8 mouse cellular contexts compared by ENCODE assay signal in genomic region chr7:28801901-28802670, GRCm38 (mm10). TPM values are rescaled to one million over a fixed set of nuclear protein-coding genes. Genes with fewer than 3 reads are reported as not detected.
DNase-seq lines count a peak whose midpoint lies in the region; ATAC-seq and TF ChIP-seq lines count a peak whose summit lies in the region.

No protein-coding gene starts in this region.

- TF ChIP-seq CTCF in cerebellum, adult 2 months (IDR thresholded peaks at IDR 0.05; ENCODE audit: borderline replicate concordance, insufficient read depth, low read depth, low read length) = no peak

- H3K4me3 ChIP-seq in cerebellum, adult 2 months (replicated peaks; ENCODE audit: insufficient read depth, low read depth, low read length) = no peak overlapping the region
- no peak overlapping the region for H3K4me3 ChIP-seq in embryonic facial prominence, embryonic 11.5 days (ENCODE audit: low read depth, low read length)
- no peak overlapping the region for H3K4me3 ChIP-seq in limb, embryonic 11.5 days (ENCODE audit: low read depth, low read length)
- no peak overlapping the region for H3K4me3 ChIP-seq in neural tube, embryonic 12.5 days

- DNase-seq in cerebellum, adult 2 months = no peak
- no peak for DNase-seq in cerebellum, postnatal 14 days
- DNase-seq in embryonic facial prominence, embryonic 11.5 days (ENCODE audit: low spot score) = peak; percentile 70
- DNase-seq in heart, postnatal 14 days = peak; percentile 39 to 58
- peak; percentile 66 for DNase-seq in limb, embryonic 11.5 days (ENCODE audit: low spot score)
- no peak for DNase-seq in c-Kit-positive CD71-positive TER-119-positive erythroid progenitor cells, embryonic 14.5 days (ENCODE audit: low spot score)
- no peak for DNase-seq in adrenal gland, adult 18-20 months (ENCODE audit: low spot score in 2 of 2)

- intact Hi-C loops in heart, postnatal 14 days (cut with DNase I) = no loop called here

- peak overlapping the region; percentile 18; the same call in 1 of the 2 replicates for H3K27ac ChIP-seq in cerebellum, adult 2 months (ENCODE audit: insufficient read depth, low read length)
- peak overlapping the region; percentile 78 for H3K27ac ChIP-seq in embryonic facial prominence, embryonic 11.5 days (replicated peaks; ENCODE audit: low read depth, low read length)
- peak overlapping the region; percentile 83 for H3K27ac ChIP-seq in limb, embryonic 11.5 days (replicated peaks; ENCODE audit: low read depth, low read length)
- no peak overlapping the region for H3K27ac ChIP-seq in neural tube, embryonic 12.5 days

- H3K4me1 ChIP-seq in cerebellum, adult 2 months (ENCODE audit: control insufficient read depth, insufficient read depth, low read length) = no peaks in the 10 kb centered on the region; the same call in 1 of the 2 replicates
- peaks cover 2% of the 10 kb centered on the region for H3K4me1 ChIP-seq in embryonic facial prominence, embryonic 11.5 days (ENCODE audit: control insufficient read depth, insufficient read depth, low read length)
- H3K4me1 ChIP-seq in limb, embryonic 11.5 days (ENCODE audit: control insufficient read depth, insufficient read depth, low read length) = peaks cover 18% of the 10 kb centered on the region
- H3K4me1 ChIP-seq in neural tube, embryonic 12.5 days = peaks cover 14% of the 10 kb centered on the region

- H3K27me3 ChIP-seq in cerebellum, adult 2 months (ENCODE audit: control insufficient read depth, insufficient read depth, low read length) = no peaks in the 10 kb centered on the region
- H3K27me3 ChIP-seq in embryonic facial prominence, embryonic 11.5 days (ENCODE audit: control insufficient read depth, insufficient read depth, low read length) = no peaks in the 10 kb centered on the region
- H3K27me3 ChIP-seq in limb, embryonic 11.5 days (ENCODE audit: control insufficient read depth, insufficient read depth, low read length) = no peaks in the 10 kb centered on the region
- H3K27me3 ChIP-seq in neural tube, embryonic 12.5 days (replicated peaks) = no peaks in the 10 kb centered on the region

- no peaks in the 10 kb centered on the region for H3K9me3 ChIP-seq in embryonic facial prominence, embryonic 11.5 days (replicated peaks; ENCODE audit: control insufficient read depth, low read length)
- H3K9me3 ChIP-seq in limb, embryonic 11.5 days (ENCODE audit: control insufficient read depth, low read length) = no peaks in the 10 kb centered on the region
- no peaks in the 10 kb centered on the region for H3K9me3 ChIP-seq in neural tube, embryonic 12.5 days

- TF ChIP-seq POLR2A in cerebellum, adult 2 months (IDR thresholded peaks at IDR 0.05; ENCODE audit: borderline replicate concordance, insufficient read depth, low read length) = no peak

- WGBS in cerebellum, adult 2 months = 35% methylated on average over 10 of the region's 10 CpGs
- 28% methylated on average over 10 of the region's 10 CpGs for WGBS in embryonic facial prominence, embryonic 11.5 days
- 22% methylated on average over 10 of the region's 10 CpGs for WGBS in limb, embryonic 11.5 days
- 19% methylated on average over 10 of the region's 10 CpGs for WGBS in neural tube, embryonic 12.5 days

- H3K9ac ChIP-seq in embryonic facial prominence, embryonic 11.5 days (replicated peaks; ENCODE audit: low read length) = 0 out of 2 replicates have a peak overlapping the region, but pooled peaks have one; percentile 9
- H3K9ac ChIP-seq in limb, embryonic 11.5 days (ENCODE audit: low read length) = 0 out of 2 replicates have a peak overlapping the region, but pooled peaks have one; percentile 5
- H3K9ac ChIP-seq in neural tube, embryonic 12.5 days = no peak overlapping the region

- H3K36me3 ChIP-seq in embryonic facial prominence, embryonic 11.5 days (replicated peaks; ENCODE audit: control insufficient read depth, insufficient read depth, low read depth, low read length) = no peaks in the 10 kb centered on the region
- H3K36me3 ChIP-seq in limb, embryonic 11.5 days (ENCODE audit: control insufficient read depth, insufficient read depth, low read length) = no peaks in the 10 kb centered on the region
- H3K36me3 ChIP-seq in neural tube, embryonic 12.5 days = no peaks in the 10 kb centered on the region

- ATAC-seq in embryonic facial prominence, embryonic 11.5 days (replicated peaks; ENCODE audit: insufficient number of reproducible peaks, low FRiP score, low TSS enrichment, low read depth) = peak; percentile 16; the same call in 1 of the 2 replicates
- ATAC-seq in limb, embryonic 11.5 days (ENCODE audit: insufficient number of reproducible peaks, low FRiP score, low TSS enrichment, low read depth) = no peak
- no peak for ATAC-seq in neural tube, embryonic 12.5 days (ENCODE audit: low FRiP score, low read depth)

- H3K4me2 ChIP-seq in embryonic facial prominence, embryonic 11.5 days (ENCODE audit: low read depth, low read length) = no peak overlapping the region; the same call in 1 of the 2 replicates
- peak overlapping the region; percentile 19; the same call in 1 of the 2 replicates for H3K4me2 ChIP-seq in limb, embryonic 11.5 days (ENCODE audit: low read depth, severe bottlenecking)
- H3K4me2 ChIP-seq in neural tube, embryonic 12.5 days (replicated peaks) = peak overlapping the region; percentile 4; the same call in 1 of the 2 replicates

RNA-seq across cellular contexts. Expression of gene Hnrnpl, which starts 6.3 kb away (rescaled TPM):
- 366 and 379 TPM in 2 replicates for polyA plus RNA-seq in cerebellum, adult 2 months (2012; rRNA removed)
- polyA plus RNA-seq in embryonic facial prominence, embryonic 11.5 days (2014; fragmentation: Nextera tagmentation; extraction: Ambion mirVana) = 328 and 350 TPM in 2 replicates
- total RNA-seq in heart, postnatal 14 days (2021) = 100 to 1,000 TPM; 314 to 317 TPM
- polyA plus RNA-seq in limb, embryonic 11.5 days (2014; fragmentation: Nextera tagmentation; extraction: Ambion mirVana) = 362 and 390 TPM in 2 replicates
- polyA plus RNA-seq in neural tube, embryonic 12.5 days (2016; fragmentation: Nextera tagmentation; extraction: Ambion mirVana) = 264 and 338 TPM in 2 replicates
- 100 to 1,000 TPM; 327 to 346 TPM for total RNA-seq in adrenal gland, adult 18-20 months (2021)

RNA-seq across cellular contexts. Expression of gene Rinl, which starts 13.3 kb away (rescaled TPM):
- 3.0 and 3.1 TPM in 2 replicates for polyA plus RNA-seq in cerebellum, adult 2 months (2012; rRNA removed)
- 2.3 and 3.2 TPM in 2 replicates for polyA plus RNA-seq in embryonic facial prominence, embryonic 11.5 days (2014; fragmentation: Nextera tagmentation; extraction: Ambion mirVana)
- total RNA-seq in heart, postnatal 14 days (2021) = 1 to 10 TPM; 2.2 to 4.0 TPM
- 2.0 and 3.2 TPM in 2 replicates for polyA plus RNA-seq in limb, embryonic 11.5 days (2014; fragmentation: Nextera tagmentation; extraction: Ambion mirVana)
- 2.8 TPM in 2 replicates for polyA plus RNA-seq in neural tube, embryonic 12.5 days (2016; fragmentation: Nextera tagmentation; extraction: Ambion mirVana)
- 1 to 10 TPM; 2.6 to 3.2 TPM for total RNA-seq in adrenal gland, adult 18-20 months (2021)

RNA-seq across cellular contexts. Expression of gene Ech1, which starts 22.9 kb away (rescaled TPM):
- 106 and 115 TPM in 2 replicates for polyA plus RNA-seq in cerebellum, adult 2 months (2012; rRNA removed)
- 103 and 106 TPM in 2 replicates for polyA plus RNA-seq in embryonic facial prominence, embryonic 11.5 days (2014; fragmentation: Nextera tagmentation; extraction: Ambion mirVana)
- 1,000 to 10,000 TPM; 1,375 to 1,408 TPM for total RNA-seq in heart, postnatal 14 days (2021)
- polyA plus RNA-seq in limb, embryonic 11.5 days (2014; fragmentation: Nextera tagmentation; extraction: Ambion mirVana) = 93.2 and 94.7 TPM in 2 replicates
- polyA plus RNA-seq in neural tube, embryonic 12.5 days (2016; fragmentation: Nextera tagmentation; extraction: Ambion mirVana) = 82.2 and 89.2 TPM in 2 replicates
- total RNA-seq in adrenal gland, adult 18-20 months (2021) = 100 to 1,000 TPM; 474 to 780 TPM

RNA-seq across cellular contexts. Expression of gene Lgals4, which starts 31.6 kb away (rescaled TPM):
- 6.9 and 8.3 TPM in 2 replicates for polyA plus RNA-seq in cerebellum, adult 2 months (2012; rRNA removed)
- 1.5 and 1.9 TPM in 2 replicates for polyA plus RNA-seq in embryonic facial prominence, embryonic 11.5 days (2014; fragmentation: Nextera tagmentation; extraction: Ambion mirVana)
- 10 to 100 TPM; 38.7 to 51.1 TPM for total RNA-seq in heart, postnatal 14 days (2021)
- 1.9 and 2.2 TPM in 2 replicates for polyA plus RNA-seq in limb, embryonic 11.5 days (2014; fragmentation: Nextera tagmentation; extraction: Ambion mirVana)
- 4.6 and 4.9 TPM in 2 replicates for polyA plus RNA-seq in neural tube, embryonic 12.5 days (2016; fragmentation: Nextera tagmentation; extraction: Ambion mirVana)
- 10 to 100 TPM; 10.3 to 14.0 TPM for total RNA-seq in adrenal gland, adult 18-20 months (2021)

RNA-seq across cellular contexts. Expression of gene Nfkbib, which starts 34.8 kb away (rescaled TPM):
- polyA plus RNA-seq in cerebellum, adult 2 months (2012; rRNA removed) = 39.6 and 40.0 TPM in 2 replicates
- 33.4 and 41.0 TPM in 2 replicates for polyA plus RNA-seq in embryonic facial prominence, embryonic 11.5 days (2014; fragmentation: Nextera tagmentation; extraction: Ambion mirVana)
- total RNA-seq in heart, postnatal 14 days (2021) = 10 to 100 TPM; 15.9 to 18.0 TPM
- polyA plus RNA-seq in limb, embryonic 11.5 days (2014; fragmentation: Nextera tagmentation; extraction: Ambion mirVana) = 40.3 and 44.4 TPM in 2 replicates
- 51.5 and 52.4 TPM in 2 replicates for polyA plus RNA-seq in neural tube, embryonic 12.5 days (2016; fragmentation: Nextera tagmentation; extraction: Ambion mirVana)
- 10 to 100 TPM; 44.0 to 55.4 TPM for total RNA-seq in adrenal gland, adult 18-20 months (2021)

Comparison
In these comparisons a context has a peak if more than half of its experiments do, and no peak if none do; other contexts are left out.
1. DNase-seq: peak in embryonic facial prominence, embryonic 11.5 days (single experiment), heart, postnatal 14 days (2 of 2) and limb, embryonic 11.5 days (single experiment); none in cerebellum, adult 2 months (0 of 2), cerebellum, postnatal 14 days (0 of 2), c-Kit-positive CD71-positive TER-119-positive erythroid progenitor cells, embryonic 14.5 days (single experiment) and adrenal gland, adult 18-20 months (0 of 2).